Mouse (Mus musculus) cerebellum, postnatal 36 days (tissue): ENCODE data around the gene Sacs.
"Not testable (repeated sequence)": the region's sequence is repeated elsewhere in the genome, so short reads cannot be mapped to it uniquely, and the experiment has no call there.

Experiments used
- DNase-seq, 2 experiments: peaks; one replicate each; pipeline ENCODE4 v3.0.0; 2021 to 2022; ENCODE audit warnings: mixed read lengths in 2 of 2

The Sacs gene

DNA sequence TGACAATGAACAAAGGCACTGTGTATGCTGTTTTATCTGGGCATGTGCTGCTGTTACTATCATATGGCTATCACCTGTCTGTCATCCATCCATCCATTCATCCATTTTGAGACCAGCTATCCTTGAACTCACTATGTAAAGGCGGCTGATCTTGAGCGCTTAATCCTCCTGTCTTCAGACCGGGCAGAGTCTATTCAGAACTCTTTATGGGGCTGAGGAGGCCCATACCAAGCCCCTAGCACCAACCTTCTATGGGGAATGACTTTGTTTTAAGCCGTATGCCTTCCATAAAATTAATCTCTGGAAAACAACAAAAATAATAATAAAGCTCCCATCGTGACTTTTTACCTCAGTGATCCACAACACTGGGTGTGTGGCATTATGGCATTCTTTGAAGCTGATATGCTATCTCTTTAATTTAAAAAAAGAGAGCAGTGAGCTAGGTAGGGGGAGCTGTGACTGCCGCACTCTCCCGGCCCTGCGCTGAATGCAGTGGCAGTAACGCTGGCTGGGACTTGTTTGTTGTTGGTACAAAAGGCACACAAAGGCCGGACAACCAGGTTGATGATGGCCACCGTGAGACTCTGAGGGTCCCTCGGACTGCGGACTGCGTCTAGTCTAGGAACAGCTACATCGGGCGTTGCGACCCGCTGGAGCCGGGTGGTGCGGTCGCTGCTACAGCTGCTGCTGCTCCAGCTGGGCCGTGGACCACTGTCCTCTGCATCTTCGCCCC, at the start of gene Sacs:
Sacs (plus strand) TSS at position 464 of the 733 bp plus-strand sequence.
- peak; percentile 56 to 60 for DNase-seq

DNA sequence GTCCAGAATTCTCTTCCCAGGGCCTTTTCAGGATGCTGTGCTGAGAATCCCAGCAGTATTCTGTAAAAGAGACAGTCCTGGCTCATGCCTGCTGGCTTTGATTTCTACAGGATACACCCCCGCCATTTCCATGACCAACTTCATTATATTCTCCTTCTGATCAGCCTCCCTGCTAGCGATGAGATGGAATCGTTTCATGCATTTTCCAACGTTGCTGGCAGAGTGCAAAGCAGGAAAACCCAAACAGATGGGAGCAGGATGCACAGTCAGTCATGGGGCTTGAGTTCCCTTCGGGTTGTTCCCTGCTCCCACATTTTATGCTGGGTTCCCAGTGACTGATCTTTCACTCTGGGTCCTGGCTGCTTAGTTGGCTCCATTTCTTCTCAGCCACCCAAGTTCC, 47.3 kb upstream of the Sacs start:
- DNase-seq: no peak

DNA sequence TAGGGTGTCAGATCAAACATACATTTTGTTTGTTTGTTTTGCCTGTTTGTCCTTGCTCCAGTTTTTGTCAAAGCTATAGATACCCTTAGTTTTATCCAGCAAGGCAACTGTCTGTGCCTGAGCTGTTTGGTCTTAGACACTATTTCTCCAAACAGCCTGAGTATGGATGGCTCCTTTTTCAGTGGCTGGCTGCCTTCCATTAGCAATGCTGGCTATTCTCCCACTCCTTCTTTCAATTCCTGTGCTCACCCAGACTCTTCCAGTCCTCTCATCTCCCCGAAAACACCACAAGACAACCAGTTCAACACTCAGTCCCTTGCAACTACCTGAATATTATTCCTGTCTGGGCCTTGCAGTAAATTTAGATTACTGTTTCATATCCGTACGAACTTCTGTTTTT, 46.2 kb upstream of the Sacs start:
- DNase-seq: peak in 1 of 2 experiments; percentile 19

DNA sequence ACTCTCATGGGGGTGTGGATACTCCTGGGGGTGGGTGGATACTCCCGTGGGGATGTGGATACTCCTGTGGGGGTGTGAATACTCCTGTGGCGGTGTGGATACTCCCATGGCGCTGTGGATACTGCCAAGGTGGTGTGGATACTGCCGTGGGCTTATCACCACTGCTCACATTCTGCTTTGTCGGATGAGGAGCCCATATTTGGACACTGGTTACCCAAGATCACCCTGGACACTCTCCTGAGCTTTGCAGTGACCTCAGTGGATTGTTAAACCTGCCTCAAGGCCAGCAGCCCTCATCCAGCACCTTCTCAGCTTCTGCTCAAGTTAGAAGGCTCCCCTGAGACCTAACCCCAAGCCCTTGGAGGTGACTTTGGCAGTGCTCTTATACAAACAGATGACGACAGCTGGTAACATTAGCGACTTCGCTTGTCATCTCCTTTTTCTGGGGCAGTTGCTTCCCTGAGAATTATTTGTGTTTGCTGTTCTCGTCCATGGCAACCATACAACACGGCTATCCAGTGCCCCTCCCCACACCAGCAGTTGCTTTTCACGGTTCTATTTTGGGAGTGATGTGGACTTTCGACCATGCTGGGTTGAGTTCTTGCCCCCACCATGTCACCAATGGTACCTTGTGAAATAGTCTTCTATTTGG, 40.2 kb upstream of the Sacs start:
- DNase-seq: no peak

DNA sequence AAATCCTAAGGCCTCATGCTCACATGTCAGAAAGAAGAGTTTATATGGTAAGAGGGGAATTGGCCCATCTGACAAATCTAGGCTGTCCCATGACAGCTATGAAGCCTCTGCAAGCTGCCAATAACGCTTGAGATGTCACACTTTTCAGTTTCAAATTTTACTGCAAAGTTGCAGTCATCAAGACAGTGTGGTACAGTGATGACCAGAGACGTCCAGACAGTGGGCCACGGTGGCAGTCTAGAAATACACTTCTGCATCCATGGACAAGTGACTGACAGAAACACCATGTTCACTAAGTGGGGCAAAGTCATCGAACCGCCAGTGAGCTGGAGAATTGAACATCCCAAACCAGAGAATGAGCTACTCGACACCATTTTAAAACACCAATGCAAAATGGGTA, 37.5 kb upstream of the Sacs start:
- DNase-seq: no peak

DNA sequence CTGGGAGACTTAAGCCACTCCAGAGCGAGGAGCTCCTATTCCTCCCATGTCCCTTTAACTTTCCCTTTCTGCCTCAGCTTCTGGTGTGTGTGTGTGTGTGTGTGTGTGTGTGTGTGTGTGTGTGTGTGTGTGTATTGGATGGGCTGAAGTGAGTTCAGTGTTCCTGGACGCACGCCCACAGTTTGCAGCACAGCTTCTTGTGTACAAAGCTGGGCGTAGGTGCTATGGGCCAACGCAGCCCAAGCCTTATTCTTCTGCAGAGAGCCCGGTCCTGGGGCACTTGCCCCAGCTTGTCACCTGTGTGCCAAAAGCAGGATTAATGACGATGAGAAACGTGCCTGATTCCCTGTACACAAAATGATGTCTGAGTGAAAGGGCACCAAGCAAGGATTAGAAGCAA, 31.9 kb upstream of the Sacs start:
- DNase-seq: no peak

DNA sequence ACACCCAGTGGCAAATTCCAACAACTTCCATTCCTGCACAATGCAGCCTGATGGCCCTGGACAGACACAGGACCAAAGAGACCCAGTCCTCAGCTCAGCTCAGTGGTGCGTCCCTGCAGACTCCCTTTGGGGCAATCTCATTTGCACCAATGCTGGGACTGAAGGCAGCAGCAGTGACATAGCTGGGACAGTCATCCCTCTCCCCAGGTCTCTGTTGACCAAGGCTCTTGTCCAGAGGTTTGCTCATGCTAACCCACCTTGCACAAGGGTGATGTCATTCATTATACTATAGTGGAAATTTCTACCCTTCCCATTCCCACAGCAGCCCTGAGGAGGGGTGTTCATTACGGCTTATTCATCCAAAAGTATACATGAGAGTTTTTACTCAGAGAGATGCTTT, 29.6 kb upstream of the Sacs start:
- DNase-seq: no peak

DNA sequence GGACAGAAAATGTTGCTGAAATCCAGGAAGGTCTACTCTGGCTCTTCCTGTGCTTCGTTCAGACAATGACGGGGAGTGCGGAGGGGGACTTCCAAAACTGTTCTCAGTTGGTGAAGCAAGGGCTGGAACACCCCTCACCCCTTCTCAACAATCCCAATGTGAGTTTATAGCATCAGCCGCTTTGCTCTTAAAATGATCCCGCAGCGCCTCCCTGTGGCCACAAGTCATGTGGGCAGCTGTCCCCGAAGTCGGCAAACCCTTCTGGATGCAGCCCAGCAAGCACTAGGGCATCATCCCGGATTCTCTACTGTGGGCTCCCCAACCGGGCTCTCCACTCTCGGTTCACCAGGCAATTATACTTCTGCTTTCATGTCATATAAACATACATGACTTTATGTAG, 25.9 kb upstream of the Sacs start:
- peak; percentile 81 to 85 for DNase-seq

DNA sequence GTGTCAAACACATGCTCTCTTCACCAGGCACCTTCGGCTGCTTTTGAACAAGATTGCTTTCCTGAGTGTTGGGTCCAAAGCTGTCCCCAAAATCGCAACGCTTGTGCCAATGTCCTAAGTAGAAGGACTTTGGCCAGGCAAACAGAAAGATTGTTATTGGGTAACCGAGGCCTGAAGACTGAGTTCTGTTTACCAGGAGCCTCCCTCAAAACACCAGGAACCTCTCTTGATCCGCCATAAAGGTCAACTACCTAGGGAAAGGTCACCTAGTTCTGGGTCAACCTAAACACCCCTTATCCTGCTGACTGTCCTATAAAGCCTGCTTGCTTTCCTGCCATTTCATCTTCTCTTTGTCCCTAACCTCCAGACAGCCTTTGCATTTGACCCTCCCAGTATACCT, 13.5 kb upstream of the Sacs start:
- no peak for DNase-seq

DNA sequence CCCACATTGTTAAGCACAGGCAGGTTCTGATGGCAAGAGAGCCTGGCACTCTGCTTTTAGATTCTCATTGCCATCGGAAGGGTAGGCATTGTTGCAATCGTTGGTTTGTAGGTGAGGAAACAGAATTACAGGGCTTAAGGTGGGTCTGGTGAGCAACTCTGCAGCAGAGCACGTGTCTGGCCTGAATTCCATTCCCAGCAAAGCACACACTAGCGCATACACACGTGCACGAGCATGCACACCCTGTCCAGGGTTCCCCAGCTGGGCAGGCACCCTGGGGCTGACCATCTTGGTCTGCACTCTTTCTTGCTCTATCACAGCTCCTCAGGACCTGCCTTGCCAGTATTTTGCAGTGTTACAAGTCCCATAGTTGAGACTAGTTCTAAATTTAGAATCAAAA, 13.1 kb upstream of the Sacs start:
- no peak for DNase-seq

DNA sequence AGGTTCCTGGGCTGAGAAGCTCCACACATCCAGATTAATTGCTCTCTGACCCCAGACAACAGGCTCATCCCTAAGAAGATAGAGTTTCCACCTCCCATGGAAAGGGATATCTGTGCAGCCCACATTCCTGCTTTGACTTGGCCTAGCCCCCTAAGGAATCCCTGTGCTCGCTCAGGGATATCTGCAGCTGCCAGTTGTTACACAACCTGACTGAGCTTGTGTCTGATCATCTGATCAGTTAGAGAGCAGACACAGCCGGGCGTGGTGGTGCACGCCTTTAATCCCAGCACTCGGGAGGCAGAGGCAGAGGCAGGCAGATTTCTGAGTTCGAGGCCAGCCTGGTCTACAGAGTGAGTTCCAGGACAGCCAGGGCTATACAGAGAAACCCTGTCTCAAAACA, 10.9 kb upstream of the Sacs start:
- DNase-seq: not testable (repeated sequence)

DNA sequence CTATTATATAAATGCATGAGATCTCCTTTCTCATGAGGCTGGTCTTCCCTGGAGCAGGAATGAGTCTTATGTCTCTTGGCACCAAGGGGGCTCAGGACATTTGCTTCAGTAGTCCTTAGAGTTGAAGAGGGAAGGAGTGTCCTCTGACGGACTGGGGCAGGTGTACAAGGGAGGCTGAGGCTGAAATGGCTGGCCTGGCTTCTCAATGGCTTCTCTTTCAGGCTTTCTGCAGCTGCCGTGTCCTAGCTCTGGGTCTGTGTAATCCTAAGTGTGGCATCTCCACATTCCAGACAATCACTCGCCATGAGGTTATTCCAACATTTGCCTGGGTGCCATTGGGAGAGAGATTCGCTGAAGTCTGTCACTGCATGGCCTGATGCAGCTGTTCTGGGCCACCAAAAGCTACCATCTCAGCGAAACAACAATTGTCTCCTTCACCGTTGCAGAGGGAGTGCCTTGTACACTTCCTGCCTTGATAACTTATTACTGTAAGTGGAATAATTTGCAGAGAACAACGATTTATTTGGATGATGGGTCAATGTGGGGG, 9.2 kb upstream of the Sacs start:
- DNase-seq: no peak

DNA sequence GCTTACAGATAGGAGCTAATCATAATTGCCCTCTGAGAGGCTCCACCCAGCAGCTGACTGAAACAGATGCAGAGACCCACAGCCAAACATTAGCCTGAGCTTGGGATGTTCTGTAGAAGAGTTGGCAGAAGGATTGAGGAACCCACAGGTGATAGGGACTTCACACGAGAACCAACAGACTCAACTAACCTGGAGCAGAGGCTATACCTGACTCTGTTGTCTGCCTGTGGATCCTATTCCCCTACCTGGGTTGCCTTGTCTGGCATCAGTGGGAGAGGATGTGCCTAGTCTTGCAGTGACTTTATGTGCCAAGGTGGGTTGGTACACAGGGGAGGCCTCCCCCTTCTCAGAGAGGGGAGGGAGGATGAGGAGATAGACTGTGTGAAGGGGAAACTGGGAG, 5.7 kb upstream of the Sacs start:
- DNase-seq: no peak

DNA sequence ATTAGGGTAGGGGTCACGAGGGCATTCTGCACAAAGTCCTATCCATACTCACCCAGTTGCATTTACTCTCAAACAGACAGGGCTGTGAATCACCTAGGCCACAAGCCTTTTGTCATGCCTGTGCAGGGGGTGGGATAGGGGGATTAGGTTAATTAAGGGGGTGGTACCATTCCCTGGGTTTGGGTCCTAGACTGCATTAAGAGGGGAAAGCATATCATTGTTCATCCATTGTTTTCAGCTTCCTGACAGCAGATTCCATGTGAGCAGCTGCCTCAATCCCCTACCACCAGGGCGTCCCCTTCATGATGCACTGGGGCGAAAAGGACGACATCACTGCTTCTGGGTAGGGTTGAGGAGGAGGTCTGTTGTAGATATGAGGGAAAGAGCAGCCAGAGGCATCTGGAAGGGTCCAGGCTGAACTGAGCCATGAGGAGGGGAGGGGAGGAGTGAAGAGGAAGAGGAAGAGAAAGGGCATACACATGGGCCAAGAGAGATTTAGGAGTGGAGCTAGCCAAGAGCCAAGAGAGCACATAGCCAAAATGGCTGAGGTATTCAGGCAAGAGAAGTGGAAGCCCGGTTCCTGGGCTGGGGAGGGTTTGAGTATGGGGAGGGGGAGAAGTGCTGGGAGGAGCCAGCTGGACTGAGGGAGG, 3.8 kb upstream of the Sacs start:
- DNase-seq: no peak

DNA sequence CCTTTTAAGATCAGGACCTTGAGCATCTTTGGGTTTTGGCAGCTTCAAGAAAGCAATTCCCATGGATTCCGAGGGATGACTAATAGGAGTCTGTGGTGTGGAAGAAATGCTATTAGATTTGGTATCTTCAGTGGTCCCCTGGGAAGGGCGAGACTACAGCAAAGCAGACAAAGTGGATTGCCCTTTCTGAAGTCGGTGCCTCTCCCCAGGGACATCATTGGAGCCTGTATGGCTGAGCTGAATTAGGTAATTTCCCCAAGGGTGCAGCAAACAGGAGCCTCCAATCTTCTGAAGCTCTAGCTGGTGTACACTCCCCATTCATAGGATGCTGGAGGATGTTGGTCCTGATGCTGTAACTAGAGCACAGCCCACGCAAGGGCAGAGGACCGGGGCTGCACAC, 847 bp upstream of the Sacs start:
- DNase-seq: no peak

DNA sequence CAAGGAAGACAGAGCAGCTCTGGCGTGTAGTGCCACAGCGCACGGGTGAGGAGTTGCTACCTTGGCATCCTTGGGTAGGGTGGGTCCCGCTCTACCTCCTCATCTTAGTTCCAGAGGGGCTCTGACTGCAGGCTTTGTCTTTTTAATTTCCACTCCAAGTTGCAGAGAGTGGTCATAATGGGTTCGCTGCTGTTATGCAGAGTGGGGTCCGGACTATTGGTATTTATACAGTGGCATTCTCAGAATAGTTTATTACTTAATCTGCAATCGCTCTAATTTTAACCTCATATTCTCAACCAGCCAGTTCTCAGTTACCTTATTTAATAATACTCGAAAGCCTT, 440 bp downstream of the Sacs start:
- no peak for DNase-seq

DNA sequence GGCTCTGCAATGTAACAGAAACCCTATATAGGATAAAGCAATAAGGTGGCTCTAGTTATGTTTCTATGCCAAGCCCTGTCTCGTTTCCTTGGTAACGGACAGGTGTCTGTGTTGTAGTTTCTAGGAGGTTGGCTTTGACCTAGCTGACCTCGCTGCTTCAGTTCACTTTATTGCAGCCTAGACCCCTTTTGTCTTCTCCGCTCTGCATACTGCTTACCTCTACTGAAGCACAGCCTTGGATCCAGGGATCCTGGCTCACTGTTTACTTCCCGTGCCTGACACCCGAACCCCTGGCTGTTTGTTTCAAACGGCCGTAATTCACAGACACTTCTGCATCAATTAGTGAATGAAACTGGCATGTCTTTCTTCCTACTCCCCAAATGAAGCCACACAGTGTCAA, 5.1 kb downstream of the Sacs start:
- no peak for DNase-seq

DNA sequence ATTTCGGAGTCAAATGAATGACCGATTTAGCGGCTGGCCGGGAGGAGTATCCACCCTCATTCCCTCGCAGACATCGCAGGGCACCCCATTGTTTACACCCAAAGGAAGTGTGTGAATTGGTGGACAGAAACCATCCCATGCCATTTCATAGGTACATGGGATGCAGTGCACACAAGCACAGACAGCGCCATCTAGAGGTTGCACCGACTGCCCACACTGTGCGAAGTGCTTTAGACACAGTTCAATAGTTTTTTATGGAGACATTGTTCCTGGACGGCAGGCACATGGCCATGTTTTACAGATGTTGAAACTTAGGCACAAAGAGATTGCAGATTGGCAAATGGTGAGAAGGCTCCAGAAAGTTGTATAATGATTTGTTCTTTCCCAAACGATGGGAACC, 5.6 kb downstream of the Sacs start:
- DNase-seq: peak; percentile 41 to 46

DNA sequence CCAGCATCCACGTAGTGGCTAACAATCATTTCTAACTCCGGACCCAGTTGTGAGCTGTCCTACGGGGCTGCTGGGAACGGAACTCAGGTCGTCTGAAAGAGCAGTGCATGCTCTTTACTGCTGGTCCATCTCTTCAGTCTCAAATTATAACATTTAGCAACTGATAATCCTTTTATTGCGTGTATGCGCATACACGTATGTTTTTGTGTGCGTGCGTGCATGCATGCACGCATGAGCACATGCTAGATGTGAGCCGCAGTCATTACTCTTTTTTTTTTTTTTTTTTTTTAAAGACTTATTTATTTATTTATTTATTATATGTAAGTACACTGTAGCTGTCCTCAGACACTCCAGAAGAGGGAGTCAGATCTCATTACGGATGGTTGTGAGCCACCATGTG, 12.2 kb downstream of the Sacs start:
- not testable (repeated sequence) for DNase-seq

DNA sequence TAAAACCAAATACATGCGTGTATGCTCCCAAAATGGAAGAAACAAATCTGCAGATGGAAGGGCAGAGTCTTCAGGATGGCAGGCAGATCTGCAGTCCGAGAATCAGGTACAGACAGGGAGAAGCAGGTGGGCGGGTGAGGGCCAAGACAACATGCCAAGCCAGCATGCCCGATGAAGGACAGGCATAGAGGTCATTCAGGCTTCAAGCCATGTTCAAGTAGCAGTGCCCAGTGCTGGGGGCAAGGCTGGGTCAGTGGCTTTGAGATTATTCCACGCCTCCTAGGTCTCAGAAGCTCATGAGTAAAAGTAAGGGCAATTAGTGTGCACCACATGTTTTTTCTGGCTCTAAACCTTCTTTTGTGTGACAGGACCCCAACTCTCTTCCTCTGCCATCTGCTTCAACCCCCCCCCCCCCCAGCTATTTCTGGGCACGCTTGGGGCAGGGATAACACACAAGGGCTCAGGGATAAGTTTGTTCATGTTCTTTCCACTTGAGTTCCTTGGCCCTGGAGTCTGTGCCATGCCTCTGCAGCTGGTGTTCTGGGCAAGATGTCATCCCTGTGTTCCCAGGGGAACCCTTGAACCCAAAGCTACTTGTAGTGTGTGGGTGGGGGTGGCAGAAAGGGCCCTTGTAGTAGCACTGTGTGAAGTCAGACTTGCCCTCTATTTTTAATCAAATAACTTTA, 16.8 kb downstream of the Sacs start:
- no peak for DNase-seq

DNA sequence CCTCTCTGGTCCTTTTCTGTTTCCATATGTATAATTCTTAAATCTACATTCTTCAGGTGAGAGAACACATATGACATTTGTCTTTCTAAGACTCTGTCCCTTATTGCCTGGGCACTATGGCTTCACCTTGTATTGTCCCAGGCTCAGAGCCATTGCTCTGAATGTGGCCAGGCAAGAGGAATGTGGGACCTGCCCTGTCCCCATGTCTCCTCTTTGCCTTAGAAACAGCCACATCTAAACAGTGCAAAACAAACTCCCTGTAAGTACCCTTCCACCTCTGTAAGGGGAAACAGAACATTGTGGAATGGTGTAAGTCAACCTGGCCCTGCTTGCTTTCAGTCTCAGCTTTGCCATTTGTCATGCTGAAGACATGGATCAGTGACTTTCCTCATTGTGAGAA, 17.4 kb downstream of the Sacs start:
- no peak for DNase-seq

DNA sequence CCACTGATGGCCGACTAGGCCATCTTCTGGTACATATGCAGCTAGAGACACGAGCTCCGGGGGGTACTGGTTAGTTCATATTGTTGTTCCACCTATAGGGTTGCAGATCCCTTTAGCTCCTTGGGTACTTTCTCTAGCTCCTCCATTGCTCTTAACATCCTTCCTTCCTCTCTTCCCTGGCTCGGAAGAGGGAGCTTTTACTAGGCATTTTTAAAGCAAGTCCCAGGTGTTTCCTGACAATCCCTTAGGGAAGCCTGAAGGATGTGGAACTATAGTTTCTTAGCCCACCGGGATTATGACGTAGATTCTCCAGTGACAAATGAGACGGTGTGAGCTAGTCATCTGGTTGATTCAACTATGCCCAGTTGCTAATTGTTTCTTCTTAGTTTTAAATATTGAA, 19.2 kb downstream of the Sacs start:
- not testable (repeated sequence) for DNase-seq

DNA sequence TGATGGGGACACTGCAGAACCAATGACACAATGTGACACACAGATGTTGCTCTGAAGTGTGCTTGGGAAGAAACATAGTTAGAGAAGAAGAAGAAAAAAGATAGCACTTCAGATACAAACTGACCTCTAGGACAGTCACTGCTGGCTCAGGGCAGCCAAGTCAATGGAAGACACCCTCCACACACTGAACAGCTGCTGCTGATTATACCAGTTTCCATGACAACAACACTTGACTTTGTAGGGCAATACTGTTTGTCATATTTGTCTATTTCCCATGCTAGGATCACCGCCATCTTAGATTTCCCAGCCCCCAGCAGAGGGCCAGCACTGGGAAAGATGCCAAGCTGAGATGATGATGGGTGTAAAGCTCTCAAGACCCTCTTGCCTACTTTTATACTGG, 22.7 kb downstream of the Sacs start:
- DNase-seq: no peak
